Mouse (Mus musculus) stomach, embryonic 16.5 days (tissue): ENCODE results near the gene Trip12. TPM values are rescaled to one million over a fixed set of nuclear protein-coding genes. Genes with fewer than 3 reads are reported as not detected.

Source experiments
- ATAC-seq: fragments of 200-750 bp; cut with Nextera tagmentation; 2 replicates; pipeline ENCODE4 v1.8.0; 2017; ENCODE audit warnings: moderate number of reproducible peaks, moderate TSS enrichment; ENCODE audit not compliant: insufficient read depth, low FRiP score
- H3K27ac ChIP-seq: fragments of 300-500 bp; sonication (generic); 2 replicates; pipeline ENCODE4 v1.5.1; 2014; ENCODE audit warnings: low read length
- H3K27me3 ChIP-seq: fragments of 300-500 bp; sonication (generic); 2 replicates; pipeline ENCODE4 v1.6.1; 2014; ENCODE audit warnings: low read length, control low read depth, mixed read lengths; ENCODE audit not compliant: control insufficient read depth, insufficient read depth
- H3K36me3 ChIP-seq: fragments of 300-500 bp; sonication (generic); 2 replicates; pipeline ENCODE4 v1.6.1; 2014; ENCODE audit warnings: low read length; ENCODE audit not compliant: control insufficient read depth, insufficient read depth
- H3K4me1 ChIP-seq: fragments of 300-500 bp; sonication (generic); 2 replicates; pipeline ENCODE4 v1.6.1; 2014; ENCODE audit warnings: low read length, control low read depth, mixed read lengths; ENCODE audit not compliant: control insufficient read depth, insufficient read depth
- H3K4me2 ChIP-seq: fragments of 300-500 bp; sonication (generic); 2 replicates; pipeline ENCODE4 v1.6.1; 2014; ENCODE audit warnings: low read depth, low read length, mixed read lengths
- H3K4me3 ChIP-seq: fragments of 300-500 bp; sonication (generic); replicated peaks from 2 replicates; pipeline ENCODE4 v1.5.1; 2014; ENCODE audit warnings: mild to moderate bottlenecking, low read length
- H3K9ac ChIP-seq: fragments of 300-500 bp; sonication (generic); 2 replicates; pipeline ENCODE4 v1.6.1; 2014; ENCODE audit warnings: low read length
- H3K9me3 ChIP-seq: fragments of 300-500 bp; sonication (generic); replicated peaks from 2 replicates; pipeline ENCODE4 v1.6.1; 2016; ENCODE audit warnings: low read length, control low read depth; ENCODE audit not compliant: control insufficient read depth
- WGBS: fragments of 180-500 bp; shearing (Covaris S2); extraction: QIAGEN DNeasy Blood & Tissue Kit; methylation state at CpG from one replicate; pipeline ENCODE4 v1.1.7; 2014; 5-methylcytosine and 5-hydroxymethylcytosine counted together
- polyA plus RNA-seq: library from polyadenylated mRNA; unstranded; fragments of >200 nt; fragmentation: Nextera tagmentation; extraction: Ambion mirVana; gene quantifications from 2 replicates; pipeline ENCODE4 v1.2.1, GENCODE M21; 2015

Trip12 gene
- polyA plus RNA-seq, 1 experiment from 2014 or later, result 61.1 TPM

GRCm38 (mm10) chr1:84838156-84838555 is 2.2 kb downstream of the Trip12 start:
- H3K27ac ChIP-seq, result peak overlapping the region; percentile 99
- H3K4me2 ChIP-seq, result peak overlapping the region; percentile 83
- no peaks in the 10 kb centered on the region for H3K9me3 ChIP-seq
- H3K27me3 ChIP-seq, result no peaks in the 10 kb centered on the region
- peak overlapping the region; percentile 94 for H3K4me3 ChIP-seq
- no peaks in the 10 kb centered on the region; the same call in 1 of the 2 replicates for H3K4me1 ChIP-seq
- under 1% methylated on average over 22 of the region's 22 CpGs for WGBS
- peak overlapping the region; percentile 99 for H3K9ac ChIP-seq
- no peak for ATAC-seq
- no peaks in the 10 kb centered on the region for H3K36me3 ChIP-seq

DNA sequence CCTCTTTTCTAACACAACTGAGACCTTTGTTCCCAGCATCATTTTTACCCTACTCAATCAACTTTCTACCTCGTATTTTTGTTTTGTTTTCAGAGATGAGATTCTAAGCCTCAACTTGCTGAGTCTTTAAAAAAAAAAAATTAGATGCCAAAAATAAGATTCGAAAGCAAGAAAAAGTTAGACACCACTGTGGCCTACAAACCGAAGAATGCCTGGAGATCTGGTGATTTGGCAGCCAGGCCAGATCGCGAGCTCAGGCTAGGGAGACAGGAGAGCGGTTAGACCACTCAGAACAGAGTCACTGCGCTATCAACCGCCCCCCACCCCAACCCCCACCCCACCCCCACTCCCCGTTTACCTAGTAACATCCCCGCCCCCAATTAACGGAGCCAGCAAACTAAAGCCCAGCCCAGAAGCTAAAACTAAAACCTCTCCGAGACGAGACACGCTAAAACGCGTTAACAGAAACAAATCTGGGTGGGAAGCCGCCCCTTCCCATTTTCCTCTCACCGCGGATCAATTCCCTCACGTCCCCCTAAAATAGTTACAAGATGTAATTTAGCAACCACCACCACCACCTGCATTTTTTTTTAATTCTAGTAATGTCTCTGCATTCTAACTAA is 2.7 kb downstream of the Trip12 start:
- 3% methylated on average over 20 of the region's 20 CpGs for WGBS
- no peaks in the 10 kb centered on the region for H3K9me3 ChIP-seq
- ATAC-seq, result no peak
- no peaks in the 10 kb centered on the region; the same call in 1 of the 2 replicates for H3K4me1 ChIP-seq
- peak overlapping the region; percentile 99; the same call in 1 of the 2 replicates for H3K27ac ChIP-seq
- peak overlapping the region; percentile 83 for H3K4me2 ChIP-seq
- no peaks in the 10 kb centered on the region for H3K36me3 ChIP-seq
- no peaks in the 10 kb centered on the region for H3K27me3 ChIP-seq
- H3K9ac ChIP-seq, result peak overlapping the region; percentile 99
- peak overlapping the region; percentile 94 for H3K4me3 ChIP-seq

DNA sequence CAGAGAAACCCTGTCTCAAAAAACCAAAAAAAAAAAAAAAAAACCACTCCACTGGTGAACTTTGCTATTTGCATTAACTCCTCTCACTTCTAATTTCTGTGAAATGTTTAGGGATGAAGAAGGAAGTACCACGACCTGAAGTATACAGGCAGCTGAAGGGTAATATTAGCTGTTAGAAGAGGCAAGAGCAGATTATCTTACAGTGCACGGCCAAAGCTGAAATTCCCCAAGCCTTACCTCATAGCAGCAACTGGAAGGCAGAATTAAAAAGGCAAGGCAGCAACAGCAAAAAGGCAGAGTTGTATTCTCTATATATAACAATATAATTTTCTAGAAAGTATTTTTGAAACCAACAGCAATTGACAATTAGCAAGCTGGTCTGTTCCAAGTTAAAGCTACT is 15.2 kb downstream of the Trip12 start:
- no peak overlapping the region for H3K9ac ChIP-seq
- H3K9me3 ChIP-seq, result no peaks in the 10 kb centered on the region
- no peaks in the 10 kb centered on the region for H3K4me1 ChIP-seq
- no peak for ATAC-seq
- 51% methylated on average over 2 of the region's 2 CpGs for whole genome bisulfite sequencing
- H3K27ac ChIP-seq, result no peak overlapping the region
- H3K4me3 ChIP-seq, result no peak overlapping the region
- H3K4me2 ChIP-seq, result no peak overlapping the region
- no peaks in the 10 kb centered on the region for H3K36me3 ChIP-seq
- H3K27me3 ChIP-seq, result no peaks in the 10 kb centered on the region

DNA sequence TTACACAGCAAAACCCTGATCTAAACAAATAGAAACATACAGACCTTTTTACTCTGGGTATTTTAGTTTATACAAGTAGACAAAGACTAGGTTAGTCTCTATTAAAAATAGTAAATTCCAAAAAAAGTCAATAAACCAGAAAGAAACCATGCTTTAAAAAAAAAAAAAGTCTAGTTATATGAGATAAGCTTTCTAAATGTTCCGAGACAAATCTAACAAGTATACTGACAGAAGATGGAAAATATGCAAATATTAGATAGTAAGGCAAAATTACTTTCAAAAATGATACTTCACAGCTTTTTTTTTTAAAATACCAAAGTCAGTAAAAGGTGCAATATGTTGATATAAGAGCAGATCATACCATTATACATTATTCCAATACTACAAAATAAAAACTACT is 22.7 kb downstream of the Trip12 start:
- peaks cover 6% of the 10 kb centered on the region; the same call in 1 of the 2 replicates for H3K36me3 ChIP-seq
- no peak overlapping the region for H3K9ac ChIP-seq
- no peak for ATAC-seq
- H3K27me3 ChIP-seq, result no peaks in the 10 kb centered on the region
- no peak overlapping the region for H3K4me2 ChIP-seq
- H3K9me3 ChIP-seq, result no peaks in the 10 kb centered on the region; the same call in 1 of the 2 replicates
- WGBS, result 76% methylated on average over 1 of the region's 1 CpGs
- H3K27ac ChIP-seq, result no peak overlapping the region
- no peaks in the 10 kb centered on the region for H3K4me1 ChIP-seq
- H3K4me3 ChIP-seq, result no peak overlapping the region

DNA sequence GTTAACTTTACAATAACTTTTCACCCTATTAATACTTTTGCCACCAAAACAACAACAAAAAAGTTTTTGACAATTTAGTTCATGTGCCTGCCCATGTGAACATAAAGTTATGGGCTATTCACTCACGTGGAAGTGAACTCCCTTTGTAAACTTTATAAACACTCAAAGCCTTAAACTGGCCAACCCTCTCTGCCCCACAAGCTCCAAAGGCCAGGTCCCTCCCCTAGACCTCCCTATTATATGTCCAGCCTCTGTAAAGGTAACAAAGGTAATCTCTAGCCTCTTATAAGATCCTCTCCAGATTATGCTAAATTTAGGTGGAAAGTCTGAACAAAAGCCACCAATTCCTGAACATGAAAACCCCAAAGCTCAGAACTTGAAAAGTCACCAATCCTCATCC is 36.5 kb downstream of the Trip12 start:
- peaks cover 4% of the 10 kb centered on the region; the same call in 1 of the 2 replicates for H3K4me1 ChIP-seq
- no peak overlapping the region for H3K4me2 ChIP-seq
- no peaks in the 10 kb centered on the region for H3K9me3 ChIP-seq
- no peak overlapping the region for H3K27ac ChIP-seq
- no peak overlapping the region for H3K4me3 ChIP-seq
- H3K9ac ChIP-seq, result no peak overlapping the region
- no peaks in the 10 kb centered on the region for H3K36me3 ChIP-seq
- no peaks in the 10 kb centered on the region for H3K27me3 ChIP-seq
- WGBS, result 49% methylated on average over 1 of the region's 1 CpGs
- no peak; the same call in 1 of the 2 replicates for ATAC-seq

GRCm38 (mm10) chr1:84799166-84799565 is 41.1 kb downstream of the Trip12 start:
- Histone ChIP-seq H3K27ac (no peak overlapping the region), H3K4me3 (no peak overlapping the region), H3K9me3 (no peaks in the 10 kb centered on the region), H3K9ac (no peak overlapping the region), H3K27me3 (no peaks in the 10 kb centered on the region), H3K4me1 (peaks cover 2% of the 10 kb centered on the region; the same call in 1 of the 2 replicates), H3K4me2 (no peak overlapping the region), H3K36me3 (0 out of 2 replicates have a peak, but pooled peaks cover under 1% of the 10 kb centered on the region)
- no peak for ATAC-seq

GRCm38 (mm10) chr1:84795335-84795734 is 45.0 kb downstream of the Trip12 start:
- H3K4me2 ChIP-seq, result no peak overlapping the region
- H3K27me3 ChIP-seq, result no peaks in the 10 kb centered on the region
- no peak overlapping the region for H3K4me3 ChIP-seq
- no peaks in the 10 kb centered on the region for H3K4me1 ChIP-seq
- no peaks in the 10 kb centered on the region for H3K9me3 ChIP-seq
- no peak overlapping the region for H3K27ac ChIP-seq
- 94% methylated on average over 7 of the region's 7 CpGs for WGBS
- H3K36me3 ChIP-seq, result peaks cover 9% of the 10 kb centered on the region; the same call in 1 of the 2 replicates
- no peak overlapping the region for H3K9ac ChIP-seq
- ATAC-seq, result no peak

- H3K36me3 ChIP-seq, result peaks cover 20% of the 10 kb centered on the region
Observed at GRCm38 (mm10) chr1:84791393-84791792, 48.9 kb downstream of the Trip12 start.

GRCm38 (mm10) chr1:84780630-84781029 is 59.7 kb downstream of the Trip12 start:
- no peaks in the 10 kb centered on the region for H3K9me3 ChIP-seq
- no peak overlapping the region for H3K9ac ChIP-seq
- H3K4me1 ChIP-seq, result no peaks in the 10 kb centered on the region
- no peak overlapping the region for H3K27ac ChIP-seq
- H3K4me3 ChIP-seq, result no peak overlapping the region
- peaks cover 9% of the 10 kb centered on the region; the same call in 1 of the 2 replicates for H3K36me3 ChIP-seq
- ATAC-seq, result no peak
- no peak overlapping the region for H3K4me2 ChIP-seq
- 94% methylated on average over 3 of the region's 3 CpGs for WGBS
- H3K27me3 ChIP-seq, result no peaks in the 10 kb centered on the region

More at GRCm38 (mm10) chr1:84791393-84791792, 48.9 kb downstream of the Trip12 start:
- Histone ChIP-seq H3K9ac (no peak overlapping the region), H3K9me3 (no peaks in the 10 kb centered on the region), H3K27me3 (no peaks in the 10 kb centered on the region), H3K4me2 (no peak overlapping the region), H3K4me1 (no peaks in the 10 kb centered on the region), H3K4me3 (no peak overlapping the region), H3K27ac (no peak overlapping the region)
- no peak for ATAC-seq
- 85% methylated on average over 2 of the region's 2 CpGs for WGBS
